Mouse (Mus musculus): ENCODE results near the gene Gm45234. TPM values are rescaled to one million over a fixed set of nuclear protein-coding genes. Genes with fewer than 3 reads are reported as not detected.
A peak's percentile ranks its signal among the peaks of the same experiment; 100 is the strongest.

Gm45234 gene
- polyA plus RNA-seq, 1 experiment from 2014 or later = not detected

DNA sequence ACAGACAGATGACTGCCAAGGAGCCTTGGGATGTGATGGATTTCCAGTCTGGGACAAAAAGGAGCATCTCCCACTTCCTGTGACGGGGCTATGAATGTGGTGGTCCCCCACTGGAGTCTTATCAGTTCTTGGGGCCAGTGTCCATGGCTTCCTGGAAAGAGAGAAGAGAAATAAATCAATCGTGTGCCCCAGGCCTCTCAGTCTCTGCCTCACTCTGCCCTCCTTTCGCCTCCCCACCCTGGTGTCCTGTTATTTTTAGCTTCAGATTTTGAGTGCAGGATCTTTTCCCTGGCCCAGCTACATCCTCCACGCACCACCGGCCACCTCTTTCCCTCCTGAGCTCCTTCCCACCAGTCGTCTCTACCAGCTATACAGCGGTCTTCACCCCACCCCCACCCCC, 14.2 kb upstream of the Gm45234 start:
- 59% methylated on average over 7 of the region's 7 CpGs for WGBS
- no peaks in the 10 kb centered on the region for H3K36me3 ChIP-seq (ENCODE audit: control insufficient read depth, insufficient read depth, low read length)
- H3K9ac ChIP-seq (ENCODE audit: low read length) = peak overlapping the region; percentile 64
- H3K4me1 ChIP-seq (ENCODE audit: control insufficient read depth, insufficient read depth, low read length) = peaks cover 14% of the 10 kb centered on the region; the same call in 1 of the 2 replicates
- no peak for DNase-seq (ENCODE audit: low spot score)
- H3K27me3 ChIP-seq (ENCODE audit: control insufficient read depth, insufficient read depth, low read length) = peaks cover 10% of the 10 kb centered on the region
- no peaks in the 10 kb centered on the region for H3K9me3 ChIP-seq (ENCODE audit: control insufficient read depth, low read length)
- no peak for ATAC-seq (ENCODE audit: insufficient read depth, low FRiP score, low TSS enrichment)
- peak overlapping the region; percentile 44; the same call in 1 of the 2 replicates for H3K4me3 ChIP-seq (ENCODE audit: low read depth, low read length)
- H3K27ac ChIP-seq (ENCODE audit: low read depth, low read length) = no peak overlapping the region
- H3K4me2 ChIP-seq (ENCODE audit: low read depth) = peak overlapping the region; percentile 86

DNA sequence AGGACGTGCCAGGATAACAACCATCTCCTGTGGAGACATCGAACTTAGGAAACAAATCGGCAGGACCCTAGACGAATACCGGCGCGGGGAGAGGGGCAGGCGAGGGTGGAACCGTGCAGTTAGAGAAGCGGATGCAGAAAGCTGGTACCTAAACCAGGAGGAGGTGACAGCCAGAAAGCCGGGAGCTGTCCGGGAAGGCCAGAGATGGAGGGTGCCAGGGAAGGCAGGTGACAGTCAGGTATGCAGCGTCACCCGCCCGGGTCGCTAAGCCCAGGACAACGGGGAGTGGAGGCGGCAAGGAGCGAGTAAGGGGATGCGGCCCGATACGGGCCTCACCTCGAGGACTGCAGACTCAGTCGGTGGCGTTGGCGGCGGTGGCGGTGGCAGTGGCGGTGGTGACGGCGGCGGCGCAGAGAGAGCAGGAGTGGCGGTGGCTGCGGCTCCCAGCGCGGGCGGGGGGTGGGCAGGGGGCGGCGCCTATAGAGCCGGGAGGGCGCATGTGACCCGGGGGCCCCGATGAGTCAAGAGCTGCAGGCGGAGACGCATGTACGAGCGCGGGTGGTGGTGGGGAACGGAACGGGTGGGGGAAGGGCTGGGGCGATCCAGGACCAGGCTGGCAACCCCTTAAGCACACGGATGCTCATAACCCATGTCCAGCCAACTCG, 13.4 kb upstream of the Gm45234 start, which contains the start of gene Eno2:
Eno2 (minus strand) TSS at position 573 of the 665 bp plus-strand sequence.
- H3K27me3 ChIP-seq (ENCODE audit: control insufficient read depth, insufficient read depth, low read length) = peaks cover 10% of the 10 kb centered on the region
- ATAC-seq (ENCODE audit: insufficient read depth, low FRiP score, low TSS enrichment) (peak; percentile 77), DNase-seq (ENCODE audit: low spot score) (peak; percentile 63)
- H3K27ac ChIP-seq (ENCODE audit: low read depth, low read length) = no peak within 1 kb of the TSS
- H3K36me3 ChIP-seq (ENCODE audit: control insufficient read depth, insufficient read depth, low read length) = no peaks in the 10 kb centered on the region
- H3K4me2 ChIP-seq (ENCODE audit: low read depth) = peak within 1 kb of the TSS; percentile 86
- peak within 1 kb of the TSS; percentile 44 for H3K4me3 ChIP-seq (ENCODE audit: low read depth, low read length)
- H3K9ac ChIP-seq (ENCODE audit: low read length) = peak within 1 kb of the TSS; percentile 64
- WGBS = under 1% methylated on average over 45 of the region's 54 CpGs
- peaks cover 14% of the 10 kb centered on the region; the same call in 1 of the 2 replicates for H3K4me1 ChIP-seq (ENCODE audit: control insufficient read depth, insufficient read depth, low read length)
- H3K9me3 ChIP-seq (ENCODE audit: control insufficient read depth, low read length) = no peaks in the 10 kb centered on the region

DNA sequence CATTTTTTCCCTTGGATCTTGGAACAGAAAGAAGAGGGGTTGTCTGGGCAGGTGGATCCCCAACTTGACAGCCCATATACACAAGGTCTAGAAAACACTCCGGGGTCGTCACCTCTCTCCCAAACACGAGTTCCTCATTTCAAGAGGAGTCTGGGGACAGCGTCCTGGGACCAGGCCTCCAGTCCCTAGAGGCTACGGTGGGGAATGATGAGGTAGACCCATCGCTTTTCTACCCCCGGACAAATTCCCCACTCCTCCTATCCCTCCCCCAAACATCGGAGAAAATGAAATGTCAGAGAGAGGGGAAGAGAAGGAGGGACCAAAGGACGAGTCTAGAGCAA, 12.9 kb upstream of the Gm45234 start:
- Histone ChIP-seq H3K9ac (ENCODE audit: low read length) (no peak overlapping the region), H3K4me2 (ENCODE audit: low read depth) (peak overlapping the region; percentile 86), H3K4me3 (ENCODE audit: low read depth, low read length) (peak overlapping the region; percentile 44), H3K4me1 (ENCODE audit: control insufficient read depth, insufficient read depth, low read length) (peaks cover 14% of the 10 kb centered on the region; the same call in 1 of the 2 replicates), H3K27me3 (ENCODE audit: control insufficient read depth, insufficient read depth, low read length) (peaks cover 10% of the 10 kb centered on the region), H3K27ac (ENCODE audit: low read depth, low read length) (no peak overlapping the region), H3K9me3 (ENCODE audit: control insufficient read depth, low read length) (no peaks in the 10 kb centered on the region), H3K36me3 (ENCODE audit: control insufficient read depth, insufficient read depth, low read length) (no peaks in the 10 kb centered on the region)
- DNase-seq (ENCODE audit: low spot score) (no peak), ATAC-seq (ENCODE audit: insufficient read depth, low FRiP score, low TSS enrichment) (no peak)
- 8% methylated on average over 9 of the region's 9 CpGs for WGBS

DNA sequence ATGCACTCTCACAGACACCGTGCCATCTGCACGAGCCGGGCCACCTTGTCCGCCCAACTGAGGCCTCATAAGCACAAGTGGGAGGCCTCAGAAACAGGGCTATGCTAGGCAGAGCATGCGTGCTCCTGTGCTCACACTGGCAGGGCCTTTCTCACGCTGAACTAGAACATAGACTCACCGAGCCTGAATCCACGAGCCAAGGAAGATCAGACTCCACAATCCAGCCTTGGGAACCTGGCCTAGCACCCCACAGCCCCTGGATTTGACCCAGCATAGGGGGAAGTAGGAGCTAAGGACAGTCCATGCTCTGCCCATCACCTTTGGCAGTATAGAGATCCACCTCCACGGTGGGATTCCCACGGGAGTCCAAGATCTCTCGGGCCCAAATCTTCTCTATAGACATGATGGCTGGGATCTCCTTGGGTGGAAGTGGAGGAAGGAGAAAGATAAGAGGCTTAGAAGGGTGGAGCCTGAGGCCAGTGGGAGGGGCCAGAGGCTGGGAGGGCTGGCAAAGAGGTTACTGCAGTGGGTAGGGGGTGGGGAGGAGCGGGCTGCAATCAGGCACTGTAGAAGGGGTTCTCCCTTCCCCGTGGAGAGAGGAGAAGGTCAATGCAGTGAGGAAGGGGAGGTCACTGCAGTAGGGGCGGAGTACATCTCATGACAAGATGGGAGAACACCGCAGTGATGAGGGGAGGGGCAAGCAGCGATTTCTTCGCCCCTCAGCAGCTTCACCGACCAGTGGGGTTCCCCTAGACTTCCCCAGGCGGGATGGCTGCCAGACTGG, 12.3 kb upstream of the Gm45234 start:
- H3K27me3 ChIP-seq (ENCODE audit: control insufficient read depth, insufficient read depth, low read length) = peaks cover 10% of the 10 kb centered on the region
- H3K36me3 ChIP-seq (ENCODE audit: control insufficient read depth, insufficient read depth, low read length) = no peaks in the 10 kb centered on the region
- H3K4me1 ChIP-seq (ENCODE audit: control insufficient read depth, insufficient read depth, low read length) = peaks cover 14% of the 10 kb centered on the region; the same call in 1 of the 2 replicates
- no peaks in the 10 kb centered on the region for H3K9me3 ChIP-seq (ENCODE audit: control insufficient read depth, low read length)
- no peak overlapping the region for H3K27ac ChIP-seq (ENCODE audit: low read depth, low read length)
- no peak for DNase-seq (ENCODE audit: low spot score)
- WGBS = 22% methylated on average over 18 of the region's 19 CpGs
- H3K4me2 ChIP-seq (ENCODE audit: low read depth) = peak overlapping the region; percentile 86
- peak overlapping the region; percentile 44; the same call in 1 of the 2 replicates for H3K4me3 ChIP-seq (ENCODE audit: low read depth, low read length)
- ATAC-seq (ENCODE audit: insufficient read depth, low FRiP score, low TSS enrichment) = peak; percentile 32; the same call in 1 of the 2 replicates
- H3K9ac ChIP-seq (ENCODE audit: low read length) = no peak overlapping the region

DNA sequence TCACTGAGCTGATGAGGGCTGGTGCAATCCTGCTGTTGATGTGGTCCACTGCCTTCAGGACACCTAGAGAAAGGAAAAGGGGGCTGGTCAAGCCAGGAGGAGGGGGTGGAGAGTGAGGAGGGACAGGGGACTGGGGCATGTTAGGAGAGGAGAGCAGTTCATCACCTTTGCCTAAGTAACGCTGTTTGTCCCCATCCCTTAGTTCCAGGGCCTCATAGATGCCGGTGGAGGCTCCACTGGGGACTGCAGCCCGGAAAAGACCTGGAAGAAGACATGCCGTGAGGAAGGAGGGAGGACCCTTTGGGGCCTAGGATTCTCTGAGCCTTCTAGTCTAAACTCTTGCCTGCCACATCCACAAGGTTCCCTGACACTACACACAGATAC, 11.7 kb upstream of the Gm45234 start:
- Histone ChIP-seq H3K27ac (ENCODE audit: low read depth, low read length) (no peak overlapping the region), H3K4me3 (ENCODE audit: low read depth, low read length) (no peak overlapping the region), H3K9ac (ENCODE audit: low read length) (no peak overlapping the region), H3K4me2 (ENCODE audit: low read depth) (no peak overlapping the region), H3K4me1 (ENCODE audit: control insufficient read depth, insufficient read depth, low read length) (peaks cover 14% of the 10 kb centered on the region; the same call in 1 of the 2 replicates), H3K27me3 (ENCODE audit: control insufficient read depth, insufficient read depth, low read length) (peaks cover 10% of the 10 kb centered on the region), H3K9me3 (ENCODE audit: control insufficient read depth, low read length) (no peaks in the 10 kb centered on the region), H3K36me3 (ENCODE audit: control insufficient read depth, insufficient read depth, low read length) (no peaks in the 10 kb centered on the region)
- DNase-seq (ENCODE audit: low spot score) = no peak
- 35% methylated on average over 4 of the region's 4 CpGs for WGBS
- no peak for ATAC-seq (ENCODE audit: insufficient read depth, low FRiP score, low TSS enrichment)

DNA sequence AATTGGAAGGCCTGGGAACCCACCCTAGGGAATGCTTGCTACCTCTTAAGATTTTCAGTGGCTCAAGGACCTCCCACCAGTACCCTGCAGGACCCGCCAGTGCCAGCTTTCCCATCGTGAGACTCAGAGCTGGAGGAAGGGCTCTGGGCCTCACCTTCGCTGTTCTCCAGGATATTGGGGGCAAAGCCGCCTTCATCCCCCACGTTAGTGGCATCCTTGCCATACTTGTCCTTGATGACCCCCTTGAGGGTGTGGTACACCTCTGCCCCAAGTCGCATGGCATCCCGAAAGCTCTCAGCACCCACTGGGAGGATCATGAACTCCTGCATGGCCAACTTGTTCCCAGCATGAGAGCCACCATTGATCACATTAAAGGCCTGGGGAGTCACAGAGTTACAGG, 10.1 kb upstream of the Gm45234 start:
- Histone ChIP-seq H3K9ac (ENCODE audit: low read length) (no peak overlapping the region), H3K4me2 (ENCODE audit: low read depth) (no peak overlapping the region), H3K4me1 (ENCODE audit: control insufficient read depth, insufficient read depth, low read length) (peaks cover 14% of the 10 kb centered on the region; the same call in 1 of the 2 replicates), H3K9me3 (ENCODE audit: control insufficient read depth, low read length) (no peaks in the 10 kb centered on the region), H3K36me3 (ENCODE audit: control insufficient read depth, insufficient read depth, low read length) (no peaks in the 10 kb centered on the region), H3K27me3 (ENCODE audit: control insufficient read depth, insufficient read depth, low read length) (peaks cover 10% of the 10 kb centered on the region), H3K27ac (ENCODE audit: low read depth, low read length) (no peak overlapping the region), H3K4me3 (ENCODE audit: low read depth, low read length) (no peak overlapping the region)
- DNase-seq (ENCODE audit: low spot score) (no peak), ATAC-seq (ENCODE audit: insufficient read depth, low FRiP score, low TSS enrichment) (no peak)
- 85% methylated on average over 7 of the region's 7 CpGs for WGBS

DNA sequence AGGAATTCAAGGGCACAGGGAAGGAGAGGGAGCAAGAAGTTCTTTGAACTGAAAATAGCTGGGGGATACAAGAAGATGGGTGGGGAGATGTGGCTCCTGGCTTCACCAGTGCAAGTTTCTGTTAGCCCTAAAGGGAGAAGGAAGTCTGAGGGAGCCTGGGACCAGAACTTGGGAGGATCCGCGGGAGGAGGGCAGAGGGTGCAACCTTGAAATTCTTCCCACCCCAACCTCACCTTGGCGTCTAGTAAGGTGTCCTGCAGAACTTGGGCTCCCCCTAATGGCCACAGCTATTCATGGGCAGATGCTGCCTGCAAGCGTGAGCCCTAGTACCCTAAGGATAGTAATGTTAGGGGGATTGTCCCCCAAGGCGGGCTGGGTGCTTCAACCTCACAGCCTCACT, 3.4 kb upstream of the Gm45234 start:
- Histone ChIP-seq H3K4me3 (ENCODE audit: low read depth, low read length) (no peak overlapping the region), H3K9ac (ENCODE audit: low read length) (no peak overlapping the region), H3K27me3 (ENCODE audit: control insufficient read depth, insufficient read depth, low read length) (no peaks in the 10 kb centered on the region), H3K9me3 (ENCODE audit: control insufficient read depth, low read length) (no peaks in the 10 kb centered on the region), H3K36me3 (ENCODE audit: control insufficient read depth, insufficient read depth, low read length) (no peaks in the 10 kb centered on the region), H3K27ac (ENCODE audit: low read depth, low read length) (no peak overlapping the region), H3K4me2 (ENCODE audit: low read depth) (peak overlapping the region; percentile 12; the same call in 1 of the 2 replicates), H3K4me1 (ENCODE audit: control insufficient read depth, insufficient read depth, low read length) (peaks cover 27% of the 10 kb centered on the region)
- ATAC-seq (ENCODE audit: insufficient read depth, low FRiP score, low TSS enrichment) (no peak), DNase-seq (ENCODE audit: low spot score) (peak; percentile 82)
- WGBS = 5% methylated on average over 5 of the region's 5 CpGs

DNA sequence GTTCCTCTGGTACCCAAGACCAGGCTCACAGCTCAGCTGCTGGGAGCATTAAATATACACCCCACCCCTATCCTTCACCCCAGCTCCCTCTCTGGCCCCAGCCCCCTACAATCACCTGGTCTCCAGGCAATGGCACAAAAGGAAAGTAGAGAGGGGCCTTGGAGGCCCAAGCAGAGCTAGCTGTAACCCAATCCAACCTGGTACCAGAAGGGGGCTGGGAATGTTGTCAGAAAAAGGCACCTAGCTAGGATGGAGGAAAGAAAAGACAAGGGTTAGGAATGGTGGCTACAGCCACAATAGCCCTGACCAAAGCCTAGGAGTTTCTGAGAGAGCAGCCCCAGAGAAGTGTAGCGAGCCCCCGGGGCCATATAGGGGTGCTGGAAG, 3.0 kb upstream of the Gm45234 start:
- WGBS = 72% methylated on average over 2 of the region's 2 CpGs
- Histone ChIP-seq H3K27me3 (ENCODE audit: control insufficient read depth, insufficient read depth, low read length) (no peaks in the 10 kb centered on the region), H3K4me2 (ENCODE audit: low read depth) (peak overlapping the region; percentile 12; the same call in 1 of the 2 replicates), H3K4me3 (ENCODE audit: low read depth, low read length) (no peak overlapping the region), H3K36me3 (ENCODE audit: control insufficient read depth, insufficient read depth, low read length) (no peaks in the 10 kb centered on the region), H3K9ac (ENCODE audit: low read length) (0 out of 2 replicates have a peak overlapping the region, but pooled peaks have one; percentile 3), H3K4me1 (ENCODE audit: control insufficient read depth, insufficient read depth, low read length) (peaks cover 27% of the 10 kb centered on the region), H3K9me3 (ENCODE audit: control insufficient read depth, low read length) (no peaks in the 10 kb centered on the region), H3K27ac (ENCODE audit: low read depth, low read length) (no peak overlapping the region)
- DNase-seq (ENCODE audit: low spot score) = no peak
- no peak for ATAC-seq (ENCODE audit: insufficient read depth, low FRiP score, low TSS enrichment)

All from neural tube, embryonic 11.5 days (tissue).